Mouse (Mus musculus) MEL (cell line): ENCODE measurements at regions not wholly inside any gene's neighbourhood (a gene's known extent, or its start where the extent isn't known, plus 50 kb on each side); places are given as distances from the start of the nearest gene placed in this dataset.

Experiments used
- CTCF ChIP-seq, 3 experiments: IDR thresholded peaks in 2 of 3; conservative IDR thresholded peaks in 1 of 3; 2 replicates each; pipeline ENCODE4 v1.5.1; 2011 to 2012; ENCODE audit warnings: low read length in 3 of 3, low read depth in 2 of 3, mild to moderate bottlenecking in 2 of 3, improper control_type of control experiment in 1 of 3, inconsistent platforms in 1 of 3, mixed read lengths in 1 of 3, moderate library complexity in 1 of 3; ENCODE audit not compliant: control insufficient read depth in 1 of 3, insufficient read depth in 1 of 3, poor library complexity in 1 of 3, severe bottlenecking in 1 of 3
- E2F4 ChIP-seq: IDR thresholded peaks from 2 replicates; pipeline ENCODE4 v1.6.1; 2011; ENCODE audit warnings: low read depth, low read length, improper control_type of control experiment, borderline replicate concordance
- ELF1 ChIP-seq: IDR thresholded peaks from 2 replicates; pipeline ENCODE4 v1.6.1; 2014; ENCODE audit warnings: low read depth, mild to moderate bottlenecking, inconsistent platforms, low read length, improper control_type of control experiment, moderate library complexity
- EP300 ChIP-seq, 2 experiments: IDR thresholded peaks; 2 replicates each; pipeline ENCODE4 v1.6.1; 2011; ENCODE audit warnings: improper control_type of control experiment in 2 of 2, low read length in 2 of 2, low read depth in 1 of 2, mild to moderate bottlenecking in 1 of 2
- GATA1 ChIP-seq: IDR thresholded peaks from 2 replicates; pipeline ENCODE4 v1.6.1; 2011; ENCODE audit warnings: low read depth, low read length, improper control_type of control experiment
- JUND ChIP-seq: IDR thresholded peaks from 2 replicates; pipeline ENCODE4 v1.6.1; 2011; ENCODE audit warnings: low read depth, mild to moderate bottlenecking, improper control_type of control experiment, low read length
- NELFE ChIP-seq: IDR thresholded peaks from 2 replicates; pipeline ENCODE4 v1.6.1; 2011; ENCODE audit warnings: low read depth, low read length, improper control_type of control experiment
- POLR2A ChIP-seq, 2 experiments: IDR thresholded peaks; 2 replicates each; pipeline ENCODE4 v1.6.1; 2011 to 2012; ENCODE audit warnings: low read length in 2 of 2, mild to moderate bottlenecking in 2 of 2, control low read depth in 1 of 2, improper control_type of control experiment in 1 of 2, low read depth in 1 of 2, moderate library complexity in 1 of 2; ENCODE audit not compliant: control insufficient read depth in 1 of 2, insufficient read depth in 1 of 2, poor library complexity in 1 of 2
- POLR2AphosphoS5 ChIP-seq: IDR thresholded peaks from 2 replicates; pipeline ENCODE4 v1.6.1; 2012; ENCODE audit warnings: low read depth, borderline replicate concordance, mild to moderate bottlenecking, inconsistent platforms, low read length, moderate library complexity, mixed read lengths
- RCOR1 ChIP-seq: IDR thresholded peaks from 2 replicates; pipeline ENCODE4 v1.6.1; 2012; ENCODE audit warnings: low read depth, mild to moderate bottlenecking, inconsistent platforms, low read length, improper control_type of control experiment
- USF2 ChIP-seq, 2 experiments: IDR thresholded peaks; 2 replicates each; pipeline ENCODE4 v1.6.1; 2011 to 2012; ENCODE audit warnings: improper control_type of control experiment in 2 of 2, low read length in 2 of 2, borderline replicate concordance in 1 of 2, inconsistent platforms in 1 of 2, low read depth in 1 of 2, mild to moderate bottlenecking in 1 of 2; ENCODE audit not compliant: insufficient read depth in 1 of 2
- ZC3H11A ChIP-seq: IDR thresholded peaks from 2 replicates; pipeline ENCODE4 v1.6.1; 2012; ENCODE audit warnings: low read depth, mild to moderate bottlenecking, inconsistent platforms, low read length, improper control_type of control experiment

DNA sequence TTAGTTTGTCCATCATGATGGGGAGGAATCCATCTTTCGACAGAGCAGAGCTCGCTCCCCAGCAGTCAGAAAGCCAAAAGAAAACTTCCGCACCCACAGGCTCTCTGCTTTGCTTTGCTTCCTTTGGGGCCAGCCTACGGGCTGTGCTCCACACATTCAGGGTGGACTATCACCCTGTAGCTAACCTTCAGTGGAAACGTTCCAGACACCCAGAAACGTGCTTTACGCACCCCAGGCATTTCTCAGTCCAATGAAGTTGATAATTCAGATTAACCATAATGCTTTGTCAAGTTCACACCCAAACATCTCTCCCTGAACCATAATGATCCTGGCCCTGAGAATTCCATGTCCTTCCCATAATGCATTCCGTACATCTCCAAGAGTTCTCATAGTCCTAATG, 743.8 kb downstream of the 4930447A16Rik start:
- TF ChIP-seq NELFE (no peak), CTCF (IDR thresholded peaks at IDR 0.05 in 2 of 3, conservative IDR thresholded peaks at IDR 0.05 in 1 of 3; ENCODE audit: control insufficient read depth in 1 of 3, insufficient read depth in 1 of 3, low read depth in 2 of 3, low read length in 3 of 3, poor library complexity in 1 of 3, severe bottlenecking in 1 of 3) (no peak), POLR2A (IDR thresholded peaks at IDR 0.05; ENCODE audit: control insufficient read depth in 1 of 2, insufficient read depth in 1 of 2, low read depth in 1 of 2, low read length in 2 of 2, poor library complexity in 1 of 2) (no peak), E2F4 (no peak), RCOR1 (no peak), ELF1 (no peak), EP300 (IDR thresholded peaks at IDR 0.05; ENCODE audit: low read depth in 1 of 2, low read length in 2 of 2) (no peak), JUND (no peak), USF2 (IDR thresholded peaks at IDR 0.05; ENCODE audit: borderline replicate concordance in 1 of 2, insufficient read depth in 1 of 2, low read depth in 1 of 2, low read length in 2 of 2) (no peak), GATA1 (no peak), POLR2AphosphoS5 (no peak), ZC3H11A (no peak)
